Mouse (Mus musculus): Measurements from ENCODE around the gene Zc2hc1c.

Zc2hc1c gene

DNA sequence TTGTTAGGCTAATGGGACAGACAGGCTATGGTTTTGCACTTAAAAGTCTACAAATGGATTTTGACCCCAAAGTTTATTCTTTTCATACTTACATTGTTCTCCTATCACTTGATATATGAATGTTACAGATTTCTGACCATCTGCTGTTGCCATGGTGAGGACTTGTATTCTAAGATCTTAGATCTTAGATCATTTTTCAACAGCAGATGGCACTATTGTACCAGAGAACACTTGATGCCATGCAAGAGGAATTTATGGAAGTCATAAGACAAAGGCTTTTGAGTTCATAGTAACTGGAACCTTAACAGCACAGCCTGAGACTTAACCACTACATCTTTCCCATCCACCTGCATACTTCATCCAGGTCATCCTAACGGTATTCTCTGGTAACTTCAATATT, 52.7 kb downstream of the Zc2hc1c start:
- peak in 1 of 2 experiments; percentile 40 for DNase-seq

DNA sequence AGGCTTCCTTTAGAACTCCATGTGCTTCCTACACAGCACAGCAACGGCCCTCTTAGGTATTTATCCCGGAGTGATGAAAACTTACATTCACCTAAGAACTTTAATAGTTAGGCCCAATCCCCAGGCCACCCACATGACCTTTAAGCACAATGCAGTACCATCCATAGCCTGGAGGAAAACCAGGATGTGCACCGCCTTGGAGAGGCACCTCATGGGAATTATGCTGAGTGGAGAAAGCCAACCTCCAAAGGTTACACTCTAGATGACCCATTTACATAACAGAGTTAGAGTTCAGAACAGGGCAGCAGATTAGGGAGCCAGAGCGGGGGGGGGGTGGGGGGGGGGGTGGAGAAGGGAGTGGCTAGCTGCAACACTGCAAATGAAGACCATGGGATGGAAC, 53.9 kb downstream of the Zc2hc1c start:
- no peak for DNase-seq

DNA sequence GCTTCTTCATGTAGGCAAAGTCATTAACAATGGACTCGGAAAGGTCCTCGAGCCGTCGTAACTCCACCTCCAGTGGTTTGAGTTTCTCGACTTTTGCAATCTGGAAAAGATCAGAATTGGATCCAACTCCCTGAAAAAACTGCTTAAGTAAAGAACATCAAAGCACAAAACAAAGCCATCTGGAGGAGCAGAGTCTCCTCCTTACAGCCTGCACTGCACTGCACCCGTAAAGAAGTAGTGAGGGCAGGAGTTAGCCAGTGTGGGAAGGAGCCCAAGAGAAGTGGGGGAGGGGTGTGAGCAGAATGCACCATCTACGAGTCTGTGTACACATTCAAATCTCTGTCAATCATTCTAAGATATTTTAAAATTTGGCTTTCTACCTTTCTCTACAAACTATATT, 55.9 kb downstream of the Zc2hc1c start:
- no peak for DNase-seq

DNA sequence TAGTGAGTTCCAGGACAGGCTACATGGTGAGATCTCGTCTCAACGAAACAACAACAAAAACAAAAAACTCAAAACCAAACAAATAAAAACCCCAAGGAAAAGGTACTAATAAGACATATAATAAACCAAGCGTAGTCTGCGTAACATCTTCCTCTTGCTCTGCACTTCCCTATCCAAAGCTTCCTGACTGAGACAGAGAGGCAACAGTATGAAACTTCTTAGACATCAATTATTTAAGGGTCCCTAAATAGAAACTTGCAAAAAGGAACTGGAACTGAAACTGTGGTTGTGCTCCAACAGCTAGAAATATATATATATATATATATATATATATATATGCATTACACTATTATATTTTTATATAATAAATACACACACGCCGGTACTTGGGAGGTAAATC, 57.2 kb downstream of the Zc2hc1c start:
- DNase-seq = no peak

DNA sequence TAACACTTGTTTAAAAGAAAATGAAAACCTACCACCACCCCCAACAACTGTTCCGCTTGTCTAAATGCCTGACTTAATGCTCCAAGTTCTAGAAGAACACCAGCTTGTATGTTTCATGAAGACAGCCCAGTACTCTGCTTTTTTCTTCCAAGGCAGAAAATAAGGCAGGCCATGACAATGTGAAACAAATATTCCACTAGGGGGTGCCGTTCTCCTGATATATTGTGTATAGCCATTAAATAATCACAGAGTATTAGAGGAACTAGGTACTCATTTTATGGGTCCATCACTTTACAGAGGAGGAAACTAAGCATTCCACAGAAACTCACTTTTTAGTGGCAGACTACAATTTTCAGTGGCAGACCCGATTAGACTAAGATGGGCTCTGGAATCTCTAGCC, 58.0 kb downstream of the Zc2hc1c start:
- peak in 1 of 2 experiments; percentile 66 for DNase-seq

DNA sequence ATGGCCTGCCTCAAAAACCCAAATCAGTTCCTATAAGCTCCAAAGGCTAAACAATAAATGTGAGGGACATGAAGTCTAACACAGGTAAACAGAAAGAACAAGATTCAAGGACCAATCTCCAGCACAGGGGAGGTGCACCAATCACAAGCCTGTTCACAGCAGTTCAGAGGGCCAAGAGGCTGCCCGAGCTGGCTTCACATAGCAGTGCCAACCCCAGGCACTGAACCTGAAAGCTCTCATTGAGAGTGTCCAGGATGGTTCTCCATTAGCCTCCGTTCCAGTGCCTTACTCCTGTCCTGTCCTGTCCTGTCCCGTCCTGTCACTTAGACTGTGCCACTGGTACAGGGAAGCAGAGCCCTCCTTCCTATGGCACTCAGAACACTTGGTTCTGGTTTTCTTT, 58.8 kb downstream of the Zc2hc1c start:
- no peak for DNase-seq

DNA sequence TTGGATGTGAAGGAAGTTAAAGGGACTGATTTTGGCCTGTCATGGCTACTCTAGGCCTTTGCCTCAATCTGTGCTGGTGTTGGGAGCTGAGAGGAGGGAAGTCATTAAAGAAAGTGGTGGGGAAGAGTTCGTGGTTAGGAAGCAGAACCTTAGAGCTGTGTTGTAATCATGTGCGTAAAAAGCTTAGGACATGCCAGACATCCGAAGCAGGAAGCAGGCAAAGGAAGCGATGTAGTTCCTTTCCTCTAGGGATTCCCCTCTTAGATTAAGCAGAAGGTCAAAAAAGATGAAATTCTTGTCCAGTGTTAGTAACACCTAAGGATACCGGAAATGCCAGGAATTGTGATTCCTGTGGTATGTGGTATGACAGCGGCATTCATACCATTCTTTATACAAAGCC, 59.9 kb downstream of the Zc2hc1c start:
- DNase-seq = peak; percentile 34 to 43

Measured in lung, adult 18-20 months (tissue).